Mouse (Mus musculus) layer of hippocampus, adult 18-20 months (tissue): ENCODE results near the gene Crebl2. TPM values are rescaled to one million over a fixed set of nuclear protein-coding genes. Genes with fewer than 3 reads are reported as not detected.

Source experiments
- DNase-seq, 2 experiments: peaks; one replicate each; pipeline ENCODE4 v3.0.0; 2022; ENCODE audit warnings: low spot score in 2 of 2
- total RNA-seq, 2 experiments: library from RNA; stranded (reverse); gene quantifications; 2 replicates each; pipeline ENCODE4 v1.2.3; 2021

Crebl2 gene
- total RNA-seq, 2 experiments from 2014 or later = 47.3 to 48.1 TPM

- DNase-seq = no peak
Observed at GRCm38 (mm10) chr6:134870209-134870742, 40.3 kb downstream of the Crebl2 start.

- no peak for DNase-seq
Observed at GRCm38 (mm10) chr6:134870887-134871286, 40.9 kb downstream of the Crebl2 start.

DNA sequence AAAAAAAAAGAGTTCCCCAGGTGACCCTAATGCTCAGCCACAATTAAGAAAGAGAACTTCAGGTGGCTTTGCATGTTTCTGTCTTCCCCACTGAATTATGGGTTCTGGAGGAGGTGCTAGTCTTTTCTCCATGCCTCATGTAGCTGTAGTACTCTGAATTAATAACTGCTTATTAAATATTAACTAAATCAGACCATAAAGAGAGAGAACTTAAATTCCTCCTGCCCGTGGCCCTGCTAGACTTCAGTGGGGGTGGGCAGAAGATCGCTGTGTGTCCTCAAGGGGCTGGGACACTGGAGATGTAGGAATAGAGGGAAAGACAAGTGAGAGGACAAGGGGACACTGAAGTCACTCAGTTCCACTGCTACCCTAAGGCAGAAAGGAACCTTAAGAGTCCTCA lies 42.3 kb downstream of the Crebl2 start:
- no peak for DNase-seq

- no peak for DNase-seq
Observed at GRCm38 (mm10) chr6:134873018-134873417, 43.1 kb downstream of the Crebl2 start.

DNA sequence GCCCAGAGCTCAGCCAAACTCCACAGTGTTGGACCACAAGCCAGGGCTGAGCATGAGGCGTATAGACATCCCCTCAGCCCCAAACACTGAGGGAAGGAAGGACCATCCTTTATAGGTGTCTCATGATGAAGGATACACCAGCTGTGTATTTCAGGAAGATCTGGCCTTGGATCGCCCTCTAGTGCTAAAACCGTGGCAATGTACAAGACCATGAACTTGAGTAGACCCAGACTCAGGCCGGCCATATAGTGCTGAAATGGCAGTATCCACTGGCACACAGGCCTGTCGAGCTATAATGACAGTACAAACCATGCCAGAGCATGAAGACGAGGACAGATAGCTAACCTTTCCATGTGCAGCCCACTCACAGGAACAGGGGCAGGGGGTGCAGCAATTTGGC lies 46.8 kb downstream of the Crebl2 start:
- no peak for DNase-seq

GRCm38 (mm10) chr6:134877276-134877675 lies 47.3 kb downstream of the Crebl2 start:
- DNase-seq = no peak

DNA sequence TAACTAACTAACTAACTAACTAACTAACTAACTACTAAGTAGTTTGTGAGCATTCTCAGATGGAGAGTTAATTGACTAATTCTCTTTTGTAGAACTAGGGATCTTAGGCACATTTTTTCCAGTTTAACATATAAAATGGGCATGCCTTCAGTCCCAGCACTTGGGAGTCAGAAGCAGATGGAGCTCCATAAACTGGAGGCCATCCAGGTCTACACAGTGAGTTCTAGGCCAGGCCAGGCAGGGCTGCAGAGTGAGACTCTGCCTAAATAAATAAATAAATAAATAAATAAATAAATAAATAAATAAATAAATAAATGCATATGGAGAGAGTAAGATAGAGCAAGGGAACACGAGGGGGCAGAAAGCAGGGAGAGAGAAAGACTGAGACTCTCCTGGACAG lies 47.9 kb downstream of the Crebl2 start:
- peak in 1 of 2 experiments; percentile 28 for DNase-seq

DNA sequence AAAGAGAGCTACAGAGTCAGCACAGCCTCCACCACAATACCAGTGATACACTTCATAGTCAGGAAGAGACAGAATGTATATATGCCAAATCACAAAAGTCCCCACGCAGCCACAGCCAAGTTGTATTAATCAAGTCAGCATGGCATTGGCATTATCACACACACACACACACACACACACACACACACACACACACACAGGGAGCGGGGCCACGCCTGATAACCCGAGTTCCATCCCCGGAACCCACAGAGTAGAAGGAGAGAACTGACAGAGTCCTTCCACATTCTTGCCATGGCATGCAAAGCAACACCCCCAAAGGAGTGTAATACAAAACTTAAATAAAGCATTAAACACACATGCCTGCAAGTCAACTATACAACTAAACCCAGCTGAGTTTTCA lies 49.6 kb downstream of the Crebl2 start:
- no peak for DNase-seq

DNA sequence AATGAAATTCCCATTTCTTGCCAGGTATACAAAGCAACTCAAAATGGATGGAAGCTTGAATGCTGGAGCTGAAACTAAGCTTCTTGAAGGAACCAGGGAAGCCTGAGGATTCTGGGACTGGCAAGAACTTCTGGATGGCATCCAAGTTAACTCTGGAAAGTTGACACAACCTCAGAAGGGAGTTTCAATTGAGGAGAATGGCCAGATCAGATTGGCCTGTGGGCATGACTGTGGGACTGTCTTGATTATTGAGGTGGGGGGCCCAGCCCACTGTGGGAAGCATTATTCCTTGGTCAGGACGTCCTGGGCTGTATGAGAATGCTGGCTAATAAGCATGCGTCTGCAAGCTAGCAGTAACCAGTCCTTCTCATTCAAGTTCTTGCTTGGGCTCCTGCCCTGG lies 50.1 kb downstream of the Crebl2 start:
- no peak for DNase-seq

- DNase-seq = no peak
Observed at GRCm38 (mm10) chr6:134883661-134884060, 53.7 kb downstream of the Crebl2 start.

- no peak for DNase-seq
Observed at GRCm38 (mm10) chr6:134885515-134885914, 55.6 kb downstream of the Crebl2 start.

DNA sequence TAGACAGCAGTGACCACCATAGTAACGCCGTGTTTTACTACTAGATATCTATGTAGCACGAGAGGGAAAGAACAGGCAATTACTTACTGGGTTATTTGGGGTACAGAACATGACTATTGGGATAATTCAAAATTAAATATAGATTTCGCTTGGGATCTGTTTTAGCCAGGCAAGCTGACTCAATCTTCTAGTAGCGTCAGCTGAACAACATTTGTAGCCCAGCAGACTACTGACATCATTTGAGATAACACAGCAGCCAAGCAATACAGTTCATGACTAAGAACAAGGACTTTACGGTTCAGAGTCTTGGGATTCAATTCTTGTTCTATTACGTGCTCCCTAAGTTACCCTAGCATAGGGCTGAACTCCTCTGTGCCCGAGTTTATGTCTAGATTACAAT lies 56.5 kb downstream of the Crebl2 start:
- DNase-seq = peak in 1 of 2 experiments; percentile 30

- DNase-seq = peak in 1 of 2 experiments; percentile 40
Observed at GRCm38 (mm10) chr6:134887008-134887407, 57.1 kb downstream of the Crebl2 start.

DNA sequence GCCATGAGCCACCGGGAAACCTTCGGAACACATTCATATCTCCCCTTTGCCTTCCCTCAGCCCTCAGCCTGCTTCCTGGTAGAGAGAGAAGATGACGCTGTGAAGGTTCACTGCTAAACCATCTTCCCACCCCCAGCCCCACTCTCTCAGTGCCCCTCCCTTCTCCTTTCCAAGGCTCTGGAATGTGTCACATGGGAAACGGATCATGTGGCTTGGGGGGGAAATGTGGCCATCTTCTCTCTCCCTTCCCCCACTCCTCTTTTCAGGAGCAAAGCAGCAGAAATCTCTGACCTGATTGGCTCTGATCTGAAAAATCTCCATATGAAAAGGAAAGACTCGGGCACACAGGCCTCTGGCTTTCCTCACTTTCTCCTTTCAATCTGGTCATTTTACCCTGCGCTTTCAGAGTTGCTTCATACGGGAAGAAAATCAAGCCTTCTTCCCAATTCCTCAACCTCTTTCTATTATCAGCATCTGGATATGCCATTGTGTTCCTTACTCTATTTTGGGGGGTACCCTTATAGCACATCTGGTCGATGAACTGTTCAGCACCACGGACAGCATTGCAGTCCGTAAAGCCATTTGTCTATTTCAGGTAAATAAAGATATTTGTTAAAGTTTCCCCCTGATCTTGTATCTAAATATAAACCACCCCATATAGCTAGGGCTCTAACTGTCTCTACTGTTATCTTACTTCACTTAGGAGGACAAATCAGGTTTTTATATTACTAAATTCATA lies 57.9 kb downstream of the Crebl2 start:
- DNase-seq = peak; percentile 87 to 93

DNA sequence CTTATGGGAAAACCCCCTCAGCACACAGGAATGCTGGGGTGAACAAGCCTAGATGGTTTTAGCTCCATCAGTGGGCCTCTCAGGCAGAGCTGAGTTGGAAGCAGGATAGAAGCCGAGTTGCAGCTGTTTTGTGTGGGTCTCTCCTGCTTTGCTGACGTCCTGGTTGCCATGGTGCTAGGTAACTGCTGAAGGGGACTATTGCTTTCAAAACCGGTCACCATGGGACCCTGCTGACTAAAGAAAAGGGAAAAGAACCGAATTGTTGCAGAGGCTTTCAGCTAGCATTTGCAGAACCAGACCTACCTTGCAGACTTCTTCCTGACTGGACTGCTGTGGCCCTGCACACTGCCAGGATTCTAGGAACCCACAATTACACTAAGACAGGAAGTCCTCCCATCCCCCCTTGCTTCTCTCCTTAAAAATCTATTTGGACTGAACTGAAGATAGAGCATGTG lies 58.6 kb downstream of the Crebl2 start:
- peak; percentile 63 to 75 for DNase-seq

DNA sequence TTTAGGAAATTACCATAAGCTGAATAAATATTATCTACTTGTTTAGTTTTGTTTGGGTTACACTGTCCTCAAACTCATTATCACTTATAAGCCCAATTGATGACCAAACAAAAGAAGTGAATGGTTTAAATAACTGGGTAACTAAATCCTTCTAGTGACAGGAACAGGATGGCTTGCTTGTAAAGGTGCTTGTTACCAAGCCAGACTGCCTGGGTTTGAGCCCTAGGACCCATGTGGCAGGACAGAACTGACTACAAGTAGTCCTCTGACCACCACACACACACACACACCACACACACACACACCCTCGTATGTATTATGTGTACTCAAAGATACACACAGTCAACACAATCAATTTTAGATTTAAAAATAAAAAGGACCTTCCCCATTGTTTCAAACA lies 59.8 kb downstream of the Crebl2 start:
- DNase-seq = no peak

- no peak for DNase-seq
Observed at GRCm38 (mm10) chr6:134890436-134890835, 60.5 kb downstream of the Crebl2 start.

DNA sequence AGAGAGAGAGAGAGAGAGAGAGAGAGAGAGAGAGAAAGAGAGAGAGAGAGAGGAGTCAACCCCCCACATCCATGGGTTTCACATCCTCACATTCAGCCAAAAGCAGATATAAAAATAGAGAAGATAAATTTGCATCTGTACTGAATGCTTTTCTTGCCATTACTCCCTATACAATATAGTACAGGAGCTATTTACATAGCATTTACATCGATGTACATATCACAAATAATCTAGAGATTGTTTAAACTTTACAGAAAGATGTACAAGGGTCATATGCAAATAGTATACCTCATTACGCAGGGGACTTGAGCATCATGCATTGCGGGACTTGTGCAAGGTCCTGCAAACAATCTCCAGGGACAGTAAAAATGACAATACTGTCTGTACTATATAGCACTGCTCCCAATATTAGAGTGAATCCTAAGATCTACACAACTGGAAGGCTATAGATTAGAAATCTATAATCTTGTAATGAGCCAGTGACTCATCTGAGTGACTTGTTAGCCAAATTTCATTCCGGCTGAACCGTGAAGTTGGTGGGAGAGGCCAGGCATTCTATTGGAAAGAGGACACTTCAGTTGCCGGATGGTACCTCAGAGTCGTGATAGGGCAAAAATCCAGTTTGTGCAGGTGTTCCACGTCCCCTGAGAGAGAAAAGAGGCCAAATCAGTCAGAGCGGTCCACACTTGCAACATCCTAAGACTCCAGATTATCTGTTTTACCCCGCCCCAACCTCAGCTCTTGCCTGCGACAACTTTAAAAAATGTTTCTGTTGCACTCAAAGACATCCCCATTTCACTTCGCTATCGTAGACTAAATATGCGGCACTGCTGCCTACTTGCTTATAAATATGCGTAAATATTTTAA lies 66.8 kb downstream of the Crebl2 start:
- no peak for DNase-seq

- peak; percentile 89 to 95 for DNase-seq
Observed at GRCm38 (mm10) chr6:134897443-134898094, 67.6 kb downstream of the Crebl2 start.

DNA sequence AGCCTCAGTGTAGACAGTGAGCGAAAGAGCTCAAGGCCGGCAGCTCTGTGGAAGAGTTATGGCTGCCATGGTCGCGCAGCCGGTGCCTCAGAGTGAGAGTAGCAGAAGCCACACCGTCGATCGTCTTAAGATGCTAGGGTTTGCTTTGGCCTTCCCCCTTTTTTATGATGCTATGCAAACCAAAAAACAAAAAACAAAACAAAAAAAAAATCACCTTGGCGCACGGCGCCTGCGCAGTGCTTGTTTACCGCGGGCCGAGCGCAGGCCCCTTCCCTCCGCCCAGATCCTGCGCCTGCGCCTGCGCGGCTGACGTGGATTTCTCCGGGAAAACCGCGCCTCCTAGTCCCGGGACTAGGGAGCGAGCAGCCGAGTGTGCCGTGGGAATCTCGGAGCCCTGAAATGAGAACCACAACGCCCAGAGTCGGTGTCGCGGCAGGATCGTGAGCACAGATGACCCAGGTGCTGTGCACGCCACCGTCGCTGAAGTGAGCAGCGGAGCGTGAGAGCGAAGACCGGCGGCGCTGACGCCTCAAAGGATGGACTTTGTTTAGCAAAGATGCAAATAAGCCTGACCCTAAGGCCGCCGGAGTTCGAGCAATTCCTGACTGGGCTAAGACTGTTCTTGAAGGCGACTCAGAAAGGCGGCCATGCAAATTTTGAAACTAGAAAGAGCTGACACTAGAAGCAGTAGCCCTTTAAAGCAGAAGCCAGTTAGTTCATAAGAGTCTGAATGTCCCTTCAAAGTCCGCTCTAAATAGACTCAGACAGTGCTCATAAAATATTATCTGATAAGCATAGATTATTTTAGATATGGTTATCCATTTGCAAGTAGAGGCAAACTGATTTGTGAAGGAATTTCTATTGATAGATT lies 68.4 kb downstream of the Crebl2 start, which contains the start of gene Gpr19:
Gene Gpr19 (minus strand): TSS at position 484 of the 871 bp plus-strand sequence.
- DNase-seq = peak; percentile 85 to 90
